9 mouse cellular contexts compared by ENCODE assay signal in genomic region chr1:182499443-182500089, GRCm38 (mm10). TPM values are rescaled to one million over a fixed set of nuclear protein-coding genes. Genes with fewer than 3 reads are reported as not detected.
DNase-seq lines count a peak whose midpoint lies in the region; ATAC-seq lines count a peak whose summit lies in the region.
"Had no signal": no experiment of that assay in that cellular context is flagged by ENCODE, and none has a peak within 500 bp of the region (broad histone marks: within the 10 kb centered on the region; RNA-seq: fewer than 3 reads in every experiment).

No protein-coding gene starts in this region.

- no peak for ATAC-seq in inflammation-experienced regulatory T-cells, adult 6 months
- ATAC-seq: CD4-positive, CD25-positive, alpha-beta regulatory T cell, adult 4 months had no signal

- DNase-seq in heart, adult 18-20 months, result peak; percentile 68 to 81
- DNase-seq in heart, postnatal 36 days, result no peak
- peak; percentile 70 for DNase-seq in adrenal gland, postnatal 14 days
- DNase-seq in heart, postnatal 14 days, result peak; percentile 48 to 58
- peak; percentile 88 for DNase-seq in lung, postnatal 10 days
- no peak for DNase-seq in thymus, postnatal 10 days (ENCODE audit: low spot score in 2 of 2)
- no peak for DNase-seq in ovary, postnatal 14 days (ENCODE audit: low spot score)

- intact Hi-C loops in heart, postnatal 36 days (cut with DNase I), result no loop called here
- intact Hi-C loops in heart, postnatal 14 days (cut with DNase I), result no loop called here

RNA-seq across cellular contexts. Expression of gene Capn2, which starts 17.8 kb away (rescaled TPM):
- total RNA-seq in heart, adult 18-20 months (2021), result 10 to 100 TPM; 67.5 to 68.4 TPM
- total RNA-seq in heart, postnatal 36 days (2021), result 10 to 100 TPM; 58.7 to 79.0 TPM
- 72.2 and 78.0 TPM in 2 replicates for total RNA-seq in adrenal gland, postnatal 14 days (2021)
- total RNA-seq in heart, postnatal 14 days (2021), result 10 to 100 TPM; 69.8 to 72.5 TPM
- polyA plus RNA-seq in inflammation-experienced regulatory T-cells, adult 6 months (2017; shearing (Covaris generic)), result 10 to 100 TPM; 24.1 to 68.6 (median 38.1) TPM

Comparison
In these comparisons a context has a peak if more than half of its experiments do, and no peak if none do; other contexts are left out.
1. DNase-seq: peak in heart, adult 18-20 months (2 of 2), adrenal gland, postnatal 14 days (single experiment), heart, postnatal 14 days (2 of 2) and lung, postnatal 10 days (single experiment); none in heart, postnatal 36 days (0 of 2), thymus, postnatal 10 days (0 of 2) and ovary, postnatal 14 days (single experiment).